Mouse (Mus musculus): ENCODE measurements around the gene Spata3. TPM values are rescaled to one million over a fixed set of nuclear protein-coding genes. Genes with fewer than 3 reads are reported as not detected.
"Not testable (repeated sequence)": the region's sequence is repeated elsewhere in the genome, so short reads cannot be mapped to it uniquely, and the experiment has no call there.

Spata3 gene
- polyA plus RNA-seq (2012; ENCODE audit: insufficient read depth, low replicate concordance), result not detected in 2 replicates

- Histone ChIP-seq H3K4me3 (replicated peaks) (no peak within 1 kb of the TSS), H3K36me3 (replicated peaks; ENCODE audit: low read length) (no peaks in the 10 kb centered on the region), H3K9me3 (peaks cover 24% of the 10 kb centered on the region), H3K4me1 (peaks cover 13% of the 10 kb centered on the region), H3K27me3 (replicated peaks) (peaks cover 47% of the 10 kb centered on the region)
- TF ChIP-seq GATA1 (IDR thresholded peaks at IDR 0.05; ENCODE audit: borderline replicate concordance, low read length) (no peak), FLI1 (IDR thresholded peaks at IDR 0.05; ENCODE audit: low read length) (no peak)
These were observed at the start of gene Spata3 for GRCm38 (mm10) chr1:86016516-86016915. Gene Spata3, plus strand, starts transcription at chr1:86016816.

GRCm38 (mm10) chr1:85969081-85969480, 47.5 kb upstream of the Spata3 start:
- peaks cover 17% of the 10 kb centered on the region for H3K27me3 ChIP-seq (replicated peaks)
- H3K36me3 ChIP-seq (replicated peaks; ENCODE audit: low read length), result no peaks in the 10 kb centered on the region
- no peak for TF ChIP-seq FLI1 (IDR thresholded peaks at IDR 0.05; ENCODE audit: low read length)
- TF ChIP-seq GATA1 (IDR thresholded peaks at IDR 0.05; ENCODE audit: borderline replicate concordance, low read length), result no peak
- H3K4me3 ChIP-seq (replicated peaks), result no peak overlapping the region
- H3K9me3 ChIP-seq, result peaks cover 5% of the 10 kb centered on the region
- H3K4me1 ChIP-seq, result no peaks in the 10 kb centered on the region

GRCm38 (mm10) chr1:85969519-85969918, 47.1 kb upstream of the Spata3 start:
- TF ChIP-seq GATA1 (IDR thresholded peaks at IDR 0.05; ENCODE audit: borderline replicate concordance, low read length), result no peak
- no peak for TF ChIP-seq FLI1 (IDR thresholded peaks at IDR 0.05; ENCODE audit: low read length)
- Histone ChIP-seq H3K9me3 (0 out of 2 replicates have a peak, but pooled peaks cover under 1% of the 10 kb centered on the region), H3K27me3 (replicated peaks) (peaks cover 20% of the 10 kb centered on the region), H3K4me1 (no peaks in the 10 kb centered on the region), H3K4me3 (replicated peaks) (no peak overlapping the region), H3K36me3 (replicated peaks; ENCODE audit: low read length) (no peaks in the 10 kb centered on the region)

- H3K27me3 ChIP-seq (replicated peaks), result peaks cover 24% of the 10 kb centered on the region
- H3K4me1 ChIP-seq, result no peaks in the 10 kb centered on the region
- no peak for TF ChIP-seq FLI1 (IDR thresholded peaks at IDR 0.05; ENCODE audit: low read length)
- TF ChIP-seq GATA1 (IDR thresholded peaks at IDR 0.05; ENCODE audit: borderline replicate concordance, low read length), result no peak
These were observed 45.5 kb upstream of the Spata3 start for GRCm38 (mm10) chr1:85971070-85971469.

GRCm38 (mm10) chr1:85972341-85972740, 44.3 kb upstream of the Spata3 start:
- Histone ChIP-seq H3K4me3 (replicated peaks) (no peak overlapping the region), H3K36me3 (replicated peaks; ENCODE audit: low read length) (no peaks in the 10 kb centered on the region), H3K27me3 (replicated peaks) (peaks cover 34% of the 10 kb centered on the region), H3K4me1 (no peaks in the 10 kb centered on the region; the same call in 1 of the 2 replicates), H3K9me3 (no peaks in the 10 kb centered on the region)
- TF ChIP-seq GATA1 (IDR thresholded peaks at IDR 0.05; ENCODE audit: borderline replicate concordance, low read length) (no peak), FLI1 (IDR thresholded peaks at IDR 0.05; ENCODE audit: low read length) (no peak)

More at GRCm38 (mm10) chr1:85971070-85971469, 45.5 kb upstream of the Spata3 start:
- H3K4me3 ChIP-seq (replicated peaks), result no peak overlapping the region
- no peaks in the 10 kb centered on the region for H3K9me3 ChIP-seq
- H3K36me3 ChIP-seq (replicated peaks; ENCODE audit: low read length), result no peaks in the 10 kb centered on the region

GRCm38 (mm10) chr1:85973468-85973877, 43.1 kb upstream of the Spata3 start:
- H3K36me3 ChIP-seq (replicated peaks; ENCODE audit: low read length), result no peaks in the 10 kb centered on the region
- H3K4me1 ChIP-seq, result peaks cover 7% of the 10 kb centered on the region
- H3K27me3 ChIP-seq (replicated peaks), result peaks cover 40% of the 10 kb centered on the region
- no peak overlapping the region for H3K4me3 ChIP-seq (replicated peaks)
- no peaks in the 10 kb centered on the region for H3K9me3 ChIP-seq
- TF ChIP-seq GATA1 (IDR thresholded peaks at IDR 0.05; ENCODE audit: borderline replicate concordance, low read length) (no peak), FLI1 (IDR thresholded peaks at IDR 0.05; ENCODE audit: low read length) (no peak)

- H3K27me3 ChIP-seq (replicated peaks), result peaks cover 44% of the 10 kb centered on the region
- no peak for TF ChIP-seq GATA1 (IDR thresholded peaks at IDR 0.05; ENCODE audit: borderline replicate concordance, low read length)
- TF ChIP-seq FLI1 (IDR thresholded peaks at IDR 0.05; ENCODE audit: low read length), result no peak
- no peak overlapping the region for H3K4me3 ChIP-seq (replicated peaks)
- H3K36me3 ChIP-seq (replicated peaks; ENCODE audit: low read length), result no peaks in the 10 kb centered on the region
- H3K4me1 ChIP-seq, result peaks cover 8% of the 10 kb centered on the region
- H3K9me3 ChIP-seq, result no peaks in the 10 kb centered on the region
These were observed 38.9 kb upstream of the Spata3 start for GRCm38 (mm10) chr1:85977709-85978108.

GRCm38 (mm10) chr1:85981738-85982357, 34.8 kb upstream of the Spata3 start:
- Histone ChIP-seq H3K9me3 (peaks cover 3% of the 10 kb centered on the region; the same call in 1 of the 2 replicates), H3K36me3 (replicated peaks; ENCODE audit: low read length) (no peaks in the 10 kb centered on the region), H3K27me3 (replicated peaks) (peaks cover 23% of the 10 kb centered on the region), H3K4me1 (peaks cover 25% of the 10 kb centered on the region), H3K4me3 (replicated peaks) (no peak overlapping the region)
- no peak for TF ChIP-seq FLI1 (IDR thresholded peaks at IDR 0.05; ENCODE audit: low read length)
- no peak for TF ChIP-seq GATA1 (IDR thresholded peaks at IDR 0.05; ENCODE audit: borderline replicate concordance, low read length)

- peaks cover 29% of the 10 kb centered on the region for H3K4me1 ChIP-seq
These were observed 30.8 kb upstream of the Spata3 start for GRCm38 (mm10) chr1:85985784-85986183.

GRCm38 (mm10) chr1:85988351-85988750, 28.3 kb upstream of the Spata3 start:
- Histone ChIP-seq H3K9me3 (peaks cover 3% of the 10 kb centered on the region), H3K4me3 (replicated peaks) (no peak overlapping the region), H3K27me3 (replicated peaks) (peaks cover 14% of the 10 kb centered on the region), H3K36me3 (replicated peaks; ENCODE audit: low read length) (no peaks in the 10 kb centered on the region), H3K4me1 (peaks cover 33% of the 10 kb centered on the region)
- TF ChIP-seq GATA1 (IDR thresholded peaks at IDR 0.05; ENCODE audit: borderline replicate concordance, low read length) (no peak), FLI1 (IDR thresholded peaks at IDR 0.05; ENCODE audit: low read length) (no peak)

More at GRCm38 (mm10) chr1:85985784-85986183, 30.8 kb upstream of the Spata3 start:
- Histone ChIP-seq H3K9me3 (peaks cover 3% of the 10 kb centered on the region; the same call in 1 of the 2 replicates), H3K4me3 (replicated peaks) (no peak overlapping the region), H3K36me3 (replicated peaks; ENCODE audit: low read length) (no peaks in the 10 kb centered on the region), H3K27me3 (replicated peaks) (peaks cover 16% of the 10 kb centered on the region)
- TF ChIP-seq FLI1 (IDR thresholded peaks at IDR 0.05; ENCODE audit: low read length), result no peak
- no peak for TF ChIP-seq GATA1 (IDR thresholded peaks at IDR 0.05; ENCODE audit: borderline replicate concordance, low read length)

- H3K4me1 ChIP-seq, result peaks cover 33% of the 10 kb centered on the region
- not testable (repeated sequence) for H3K4me3 ChIP-seq (replicated peaks); H3K36me3 ChIP-seq (replicated peaks; ENCODE audit: low read length); H3K9me3 ChIP-seq
- H3K27me3 ChIP-seq (replicated peaks), result peaks cover 18% of the 10 kb centered on the region
These were observed 27.7 kb upstream of the Spata3 start for GRCm38 (mm10) chr1:85988882-85989281.
